Mouse (Mus musculus) embryonic facial prominence, embryonic 11.5 days (tissue): ENCODE measurements around the gene Thop1. TPM values are rescaled to one million over a fixed set of nuclear protein-coding genes. Genes with fewer than 3 reads are reported as not detected.

Source experiments
- ATAC-seq: fragments of 200-750 bp; cut with Nextera tagmentation; replicated peaks from 2 replicates; pipeline ENCODE4 v1.8.0; 2017; ENCODE audit warnings: low read depth; ENCODE audit not compliant: insufficient number of reproducible peaks, low FRiP score, low TSS enrichment
- DNase-seq: peaks from one replicate; pipeline ENCODE4 v3.0.0-alpha.2; 2015; ENCODE audit warnings: low spot score
- H3K27ac ChIP-seq: fragments of 300-500 bp; sonication (generic); replicated peaks from 2 replicates; pipeline ENCODE4 v1.5.1; 2014; ENCODE audit warnings: mild to moderate bottlenecking, low read depth, low read length, control low read depth
- H3K27me3 ChIP-seq: fragments of 300-500 bp; sonication (generic); 2 replicates; pipeline ENCODE4 v1.6.1; 2014; ENCODE audit warnings: mild to moderate bottlenecking, low read length, moderate library complexity, mixed read lengths; ENCODE audit not compliant: control insufficient read depth, insufficient read depth
- H3K36me3 ChIP-seq: fragments of 300-500 bp; sonication (generic); replicated peaks from 2 replicates; pipeline ENCODE4 v1.6.1; 2014; ENCODE audit warnings: low read depth, mild to moderate bottlenecking, low read length, moderate library complexity, mixed read lengths; ENCODE audit not compliant: control insufficient read depth, insufficient read depth
- H3K4me1 ChIP-seq: fragments of 300-500 bp; sonication (generic); 2 replicates; pipeline ENCODE4 v1.6.1; 2014; ENCODE audit warnings: low read length, mixed read lengths; ENCODE audit not compliant: control insufficient read depth, insufficient read depth
- H3K4me2 ChIP-seq: fragments of 300-500 bp; sonication (generic); 2 replicates; pipeline ENCODE4 v1.6.1; 2014; ENCODE audit warnings: low read depth, mild to moderate bottlenecking, control low read depth, low read length, moderate library complexity
- H3K4me3 ChIP-seq: fragments of 300-500 bp; sonication (generic); 2 replicates; pipeline ENCODE4 v1.5.1; 2014; ENCODE audit warnings: low read depth, low read length, control low read depth
- H3K9ac ChIP-seq: fragments of 300-500 bp; sonication (generic); replicated peaks from 2 replicates; pipeline ENCODE4 v1.6.1; 2014; ENCODE audit warnings: mild to moderate bottlenecking, control low read depth, low read length
- H3K9me3 ChIP-seq: fragments of 300-500 bp; sonication (generic); replicated peaks from 2 replicates; pipeline ENCODE4 v1.6.1; 2016; ENCODE audit warnings: mild to moderate bottlenecking, low read length, inconsistent platforms, mixed read lengths; ENCODE audit not compliant: control insufficient read depth
- WGBS: fragments of 180-500 bp; shearing (Covaris S2); extraction: QIAGEN DNeasy Blood & Tissue Kit; methylation state at CpG from one replicate; pipeline ENCODE4 v1.1.7; 2014; 5-methylcytosine and 5-hydroxymethylcytosine counted together
- polyA plus RNA-seq: library from polyadenylated mRNA; unstranded; fragments of >200 nt; fragmentation: Nextera tagmentation; extraction: Ambion mirVana; gene quantifications from 2 replicates; pipeline ENCODE4 v1.2.1, GENCODE M21; 2014

Thop1 gene
- polyA plus RNA-seq, 1 experiment from 2014 or later = 56.3 TPM

DNA sequence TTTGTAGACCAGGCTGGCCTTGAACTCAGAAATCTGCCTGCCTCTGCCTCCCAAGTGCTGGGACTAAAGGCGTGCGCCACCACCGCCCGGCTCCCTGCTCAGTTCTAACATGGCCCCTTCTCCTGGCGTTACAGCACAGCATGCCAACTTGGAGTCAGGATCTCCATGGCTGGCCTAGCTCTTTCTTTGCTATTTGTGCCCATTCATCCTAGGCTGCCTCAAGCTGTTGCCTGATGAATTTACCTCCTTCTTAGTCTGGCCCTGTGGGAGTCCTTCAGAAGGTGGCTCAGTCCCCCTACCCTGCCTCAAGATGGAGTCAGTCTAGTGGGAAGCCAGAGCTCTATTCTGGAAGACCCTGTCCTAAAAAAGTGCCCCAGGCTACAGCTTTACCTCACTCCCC is 43.0 kb upstream of the Thop1 start:
- H3K36me3 ChIP-seq = no peaks in the 10 kb centered on the region; the same call in 1 of the 2 replicates
- no peak overlapping the region for H3K4me2 ChIP-seq
- no peak overlapping the region for H3K9ac ChIP-seq
- no peak for DNase-seq
- H3K4me1 ChIP-seq = peaks cover 3% of the 10 kb centered on the region; the same call in 1 of the 2 replicates
- no peak overlapping the region for H3K4me3 ChIP-seq
- WGBS = 89% methylated on average over 5 of the region's 5 CpGs
- H3K27me3 ChIP-seq = peaks cover 21% of the 10 kb centered on the region
- no peak overlapping the region for H3K27ac ChIP-seq
- no peak for ATAC-seq
- no peaks in the 10 kb centered on the region for H3K9me3 ChIP-seq

DNA sequence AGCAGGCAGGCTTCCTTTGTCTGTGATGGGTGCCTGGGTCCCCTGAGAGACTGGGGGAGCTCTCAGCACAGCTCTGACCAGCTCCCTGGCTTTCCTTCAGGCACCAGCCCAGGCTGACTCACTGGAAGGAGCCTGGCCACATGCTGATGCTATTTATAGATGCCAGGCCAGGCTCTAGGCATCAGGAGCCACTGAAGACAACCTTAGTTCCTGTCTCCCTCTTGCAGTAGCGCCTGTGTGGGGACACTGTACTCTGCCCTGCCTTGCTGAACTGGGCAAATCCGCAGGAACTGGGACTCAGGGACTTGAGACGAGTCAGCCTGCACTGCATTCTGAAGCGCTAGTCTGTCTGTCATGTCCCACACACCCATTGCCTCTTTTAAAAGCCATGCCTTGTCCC is 42.5 kb upstream of the Thop1 start:
- H3K4me1 ChIP-seq = peaks cover 3% of the 10 kb centered on the region; the same call in 1 of the 2 replicates
- peaks cover 17% of the 10 kb centered on the region for H3K27me3 ChIP-seq
- H3K9ac ChIP-seq = no peak overlapping the region
- H3K27ac ChIP-seq = no peak overlapping the region
- DNase-seq (no peak), ATAC-seq (no peak)
- H3K4me2 ChIP-seq = no peak overlapping the region
- H3K36me3 ChIP-seq = no peaks in the 10 kb centered on the region; the same call in 1 of the 2 replicates
- 48% methylated on average over 4 of the region's 4 CpGs for WGBS
- no peak overlapping the region for H3K4me3 ChIP-seq
- H3K9me3 ChIP-seq = no peaks in the 10 kb centered on the region

DNA sequence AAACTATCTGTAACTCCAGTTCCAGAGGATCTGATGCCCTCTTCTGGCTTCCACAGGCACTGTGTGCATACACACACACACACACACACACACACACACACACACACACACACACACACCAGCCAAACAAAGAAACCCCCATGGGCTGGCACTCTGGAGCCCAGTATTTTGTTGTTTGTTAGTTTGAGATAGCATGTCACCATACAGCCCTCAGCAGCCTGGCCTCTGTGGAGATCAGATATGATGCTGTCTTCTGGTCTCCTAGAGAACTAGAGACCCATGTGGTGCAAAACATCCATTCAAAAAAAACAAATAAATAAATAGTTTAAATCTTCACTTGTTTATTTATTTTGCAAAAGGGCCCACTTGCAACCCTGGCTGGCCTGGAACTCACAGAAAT is 41.6 kb upstream of the Thop1 start:
- ATAC-seq = no peak
- H3K36me3 ChIP-seq = no peaks in the 10 kb centered on the region; the same call in 1 of the 2 replicates
- H3K4me2 ChIP-seq = no peak overlapping the region
- no peak overlapping the region for H3K9ac ChIP-seq
- no peak overlapping the region for H3K27ac ChIP-seq
- H3K4me3 ChIP-seq = no peak overlapping the region
- no peak for DNase-seq
- no peaks in the 10 kb centered on the region for H3K9me3 ChIP-seq
- H3K27me3 ChIP-seq = peaks cover 13% of the 10 kb centered on the region
- H3K4me1 ChIP-seq = peaks cover 3% of the 10 kb centered on the region; the same call in 1 of the 2 replicates

DNA sequence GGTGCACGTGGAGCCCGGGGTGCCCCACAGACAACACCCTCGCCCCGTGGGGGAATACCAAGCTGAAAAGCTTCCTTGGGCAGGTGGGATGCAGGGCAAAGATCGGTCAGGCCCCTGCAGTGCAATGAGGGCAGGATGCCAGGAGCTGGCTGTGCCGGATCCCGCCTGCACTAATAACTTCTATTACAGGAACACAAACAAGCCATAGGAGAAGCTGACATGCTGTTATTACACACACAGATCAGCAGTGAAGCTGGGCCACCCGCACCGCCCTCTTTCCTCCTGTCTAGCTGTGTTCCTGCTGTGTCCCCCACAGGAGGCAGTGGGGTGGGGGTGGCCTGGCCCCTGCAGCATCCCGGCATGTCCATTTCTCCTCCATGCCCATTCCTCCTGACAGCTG is 40.8 kb upstream of the Thop1 start:
- WGBS = 69% methylated on average over 10 of the region's 10 CpGs
- no peak for DNase-seq
- peaks cover 3% of the 10 kb centered on the region; the same call in 1 of the 2 replicates for H3K4me1 ChIP-seq
- no peak overlapping the region for H3K4me3 ChIP-seq
- H3K4me2 ChIP-seq = no peak overlapping the region
- H3K9ac ChIP-seq = no peak overlapping the region
- no peaks in the 10 kb centered on the region for H3K9me3 ChIP-seq
- no peaks in the 10 kb centered on the region; the same call in 1 of the 2 replicates for H3K36me3 ChIP-seq
- ATAC-seq = no peak
- peaks cover 13% of the 10 kb centered on the region for H3K27me3 ChIP-seq
- no peak overlapping the region for H3K27ac ChIP-seq

DNA sequence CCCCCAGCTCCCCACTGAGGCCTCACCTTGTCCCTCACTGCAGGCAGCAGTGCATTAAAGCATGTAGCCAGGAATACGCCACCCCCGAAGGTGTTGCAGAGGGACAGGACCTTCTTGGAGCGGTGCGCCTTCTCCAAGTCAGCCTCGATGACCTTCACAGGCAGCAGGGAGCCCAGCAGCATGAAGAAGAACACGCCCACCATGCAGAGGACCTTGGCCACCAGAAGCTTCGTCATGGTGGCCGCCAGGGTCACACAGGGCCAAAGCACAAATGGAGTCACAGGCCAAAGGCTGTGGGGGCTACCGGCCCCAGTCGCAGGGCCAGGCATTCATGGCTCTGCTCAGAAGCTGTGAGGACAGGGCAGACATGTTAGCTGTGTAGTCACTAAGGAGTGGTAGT is 36.2 kb upstream of the Thop1 start:
- no peak overlapping the region for H3K27ac ChIP-seq
- H3K9ac ChIP-seq = no peak overlapping the region
- no peak overlapping the region for H3K4me2 ChIP-seq
- no peaks in the 10 kb centered on the region for H3K4me1 ChIP-seq
- 86% methylated on average over 10 of the region's 10 CpGs for WGBS
- DNase-seq (no peak), ATAC-seq (no peak)
- no peak overlapping the region for H3K4me3 ChIP-seq
- H3K27me3 ChIP-seq = no peaks in the 10 kb centered on the region
- no peaks in the 10 kb centered on the region; the same call in 1 of the 2 replicates for H3K36me3 ChIP-seq
- no peaks in the 10 kb centered on the region for H3K9me3 ChIP-seq

DNA sequence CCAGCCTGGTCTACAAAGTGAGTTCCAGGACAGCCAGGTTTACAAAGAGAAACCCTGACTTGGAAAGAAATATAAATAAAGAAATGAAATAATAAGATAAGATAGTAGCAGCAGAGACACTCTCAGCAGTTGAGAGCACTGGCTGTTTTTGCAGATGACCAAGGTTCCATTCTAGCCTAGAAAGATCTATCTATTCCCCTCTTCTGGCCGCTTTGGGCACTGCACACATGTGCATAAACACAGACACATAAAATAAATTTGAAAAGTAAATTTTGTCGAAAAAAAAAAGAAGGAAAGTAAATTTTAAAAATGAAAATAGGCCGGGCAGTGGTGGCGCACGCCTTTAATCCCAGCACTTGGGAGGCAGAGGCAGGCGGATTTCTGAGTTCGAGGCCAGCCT is 33.6 kb upstream of the Thop1 start:
- Histone ChIP-seq H3K4me2 (no peak overlapping the region), H3K27ac (no peak overlapping the region), H3K4me1 (no peaks in the 10 kb centered on the region), H3K9me3 (no peaks in the 10 kb centered on the region), H3K27me3 (no peaks in the 10 kb centered on the region), H3K36me3 (no peaks in the 10 kb centered on the region), H3K4me3 (no peak overlapping the region), H3K9ac (no peak overlapping the region)
- WGBS = 77% methylated on average over 7 of the region's 7 CpGs
- DNase-seq = no peak
- ATAC-seq = no peak

DNA sequence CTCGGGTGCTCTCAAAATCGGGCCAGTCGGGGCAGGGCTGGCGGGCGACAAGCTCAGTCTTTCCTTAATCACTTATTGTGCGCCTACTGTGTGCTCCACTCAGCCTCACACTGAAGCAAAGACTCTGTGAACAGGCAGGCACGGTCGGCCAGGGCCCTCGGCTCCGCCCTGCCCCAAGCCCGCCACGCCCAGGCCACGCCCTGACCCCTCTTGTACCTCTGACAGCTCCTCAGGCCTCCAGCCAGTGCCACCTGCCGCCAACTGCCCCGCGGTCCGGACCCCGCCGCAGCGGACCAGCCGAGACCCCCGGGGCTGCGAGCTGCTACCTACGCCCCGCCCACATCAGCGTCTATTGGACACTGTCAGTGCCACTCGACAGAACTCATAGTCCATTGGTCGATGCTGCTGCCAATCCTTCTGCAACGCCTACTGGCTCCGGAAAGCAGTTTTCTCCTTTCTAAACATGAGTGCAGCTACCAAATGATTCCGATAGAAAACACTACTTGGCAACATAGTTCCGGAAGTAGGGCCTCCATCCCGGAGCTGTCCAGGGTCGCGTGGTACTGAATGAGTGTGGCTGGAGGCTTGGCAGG is 32.8 kb upstream of the Thop1 start, which contains the start of gene Slc39a3:
Gene Slc39a3 (minus strand): TSS at position 439 of the 593 bp plus-strand sequence.
- Histone ChIP-seq H3K36me3 (no peaks in the 10 kb centered on the region), H3K4me2 (peak within 1 kb of the TSS; percentile 62), H3K4me3 (peak within 1 kb of the TSS; percentile 71), H3K9me3 (no peaks in the 10 kb centered on the region), H3K4me1 (no peaks in the 10 kb centered on the region), H3K27ac (no peak within 1 kb of the TSS), H3K9ac (peak within 1 kb of the TSS; percentile 60), H3K27me3 (no peaks in the 10 kb centered on the region)
- 1% methylated on average over 35 of the region's 35 CpGs for WGBS
- peak; percentile 100 for DNase-seq
- peak; percentile 99 for ATAC-seq

DNA sequence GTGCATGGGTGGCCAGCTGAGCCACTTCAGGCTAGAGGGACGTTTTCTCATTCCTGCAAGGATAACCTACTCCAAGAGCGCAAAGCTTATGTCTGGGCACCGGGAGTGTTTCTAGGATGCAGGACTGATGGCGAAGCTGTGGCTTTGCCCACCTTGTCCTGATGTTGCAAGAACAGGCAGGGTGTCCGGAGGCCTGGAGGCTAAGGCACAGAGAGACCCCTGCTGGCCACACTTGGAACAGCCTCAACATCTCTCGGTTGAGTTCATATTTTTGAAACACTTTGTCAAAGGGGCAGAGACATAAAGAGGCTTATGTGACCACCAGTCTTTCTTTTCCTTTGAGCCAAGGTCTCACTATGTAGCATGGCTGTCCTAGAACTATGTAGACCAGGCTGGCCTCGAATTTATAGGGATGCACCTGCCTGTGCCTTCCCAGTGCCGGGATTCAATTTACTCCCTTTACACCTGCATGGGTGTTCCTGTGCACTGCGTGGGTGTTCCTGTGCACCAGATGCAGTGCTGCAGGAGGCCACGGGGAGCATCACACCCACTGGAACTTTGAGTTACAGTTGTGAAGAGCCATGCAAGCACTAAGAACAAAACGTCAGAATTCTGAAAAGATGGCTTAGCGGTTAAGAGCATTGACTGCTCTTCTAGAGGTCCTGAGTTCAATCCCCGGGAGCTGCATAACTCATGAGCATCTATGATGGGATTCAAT is 28.2 kb upstream of the Thop1 start:
- Histone ChIP-seq H3K9me3 (no peaks in the 10 kb centered on the region), H3K36me3 (peaks cover 11% of the 10 kb centered on the region), H3K4me1 (no peaks in the 10 kb centered on the region), H3K27ac (no peak overlapping the region), H3K9ac (no peak overlapping the region), H3K27me3 (no peaks in the 10 kb centered on the region), H3K4me2 (no peak overlapping the region), H3K4me3 (no peak overlapping the region)
- DNase-seq (peak; percentile 76), ATAC-seq (no peak)
- WGBS = 32% methylated on average over 13 of the region's 13 CpGs
